Comparison of ENCODE assay signal across 8 mouse cellular contexts in the genomic region with DNA sequence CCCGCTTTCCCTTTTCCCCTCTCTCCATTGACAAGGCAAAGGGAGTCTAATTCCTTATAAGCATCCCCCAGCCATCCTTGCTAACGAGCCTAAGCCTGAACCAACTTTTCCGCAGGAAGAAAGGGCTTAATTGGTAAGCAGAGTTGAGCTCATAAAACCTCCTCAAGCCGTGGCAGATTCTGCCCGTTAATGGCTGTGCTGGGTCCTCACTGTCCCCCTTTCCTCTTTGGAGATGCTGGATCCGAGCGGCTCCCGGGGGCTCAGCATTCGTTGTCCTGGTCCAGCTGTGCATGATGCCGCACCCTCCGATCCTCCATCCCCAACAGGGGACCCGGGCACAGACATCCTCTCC. TPM values are rescaled to one million over a fixed set of nuclear protein-coding genes. Genes with fewer than 3 reads are reported as not detected.
A peak's percentile ranks its signal among the peaks of the same experiment; 100 is the strongest.
DNase-seq lines count a peak whose midpoint lies in the region; ATAC-seq and TF ChIP-seq lines count a peak whose summit lies in the region.

No protein-coding gene starts in this region.

- H3K9me3 ChIP-seq in CH12.LX (replicated peaks; ENCODE audit: low read length) = peaks cover 12% of the 10 kb centered on the region
- H3K9me3 ChIP-seq in embryonic facial prominence, embryonic 11.5 days (replicated peaks; ENCODE audit: control insufficient read depth, low read length) = no peaks in the 10 kb centered on the region
- H3K9me3 ChIP-seq in limb, embryonic 10.5 days (replicated peaks) = no peaks in the 10 kb centered on the region

- 4% methylated on average over 12 of the region's 12 CpGs for WGBS in heart, adult 2 months
- WGBS in embryonic facial prominence, embryonic 11.5 days = 0% methylated on average over 12 of the region's 12 CpGs
- 2% methylated on average over 12 of the region's 12 CpGs for WGBS in limb, embryonic 10.5 days

- TF ChIP-seq RAD21 in CH12.LX (IDR thresholded peaks at IDR 0.05; ENCODE audit: low read depth, low read length) = no peak

- H3K4me1 ChIP-seq in heart, adult 2 months (ENCODE audit: control insufficient read depth, insufficient read depth, low read length) = no peaks in the 10 kb centered on the region
- peaks cover 0 to 9% of the 10 kb centered on the region in 2 experiments; a peak in 2 of 4 replicates for H3K4me1 ChIP-seq in CH12.LX (ENCODE audit: control insufficient read depth in 1 of 2, insufficient read depth in 2 of 2)
- H3K4me1 ChIP-seq in embryonic facial prominence, embryonic 11.5 days (ENCODE audit: control insufficient read depth, insufficient read depth, low read length) = no peaks in the 10 kb centered on the region
- peaks cover 9% of the 10 kb centered on the region; the same call in 1 of the 2 replicates for H3K4me1 ChIP-seq in limb, embryonic 10.5 days

- dilution Hi-C loops in CH12.LX (cut with MboI; ENCODE audit: extremely low pct_ligation_motif_present, extremely low pct_unique_long_range_greater_than_20kb, low sequenced_read_pairs) = no loop called here

- in situ Hi-C loops in CH12.LX (cut with MboI; ENCODE audit: low pct_ligation_motif_present, low pct_unique_long_range_greater_than_20kb, low sequenced_read_pairs) = no loop called here

- peak overlapping the region; percentile 25; the same call in 1 of the 2 replicates for H3K4me2 ChIP-seq in CH12.LX (ENCODE audit: insufficient read depth, low read depth, poor library complexity, severe bottlenecking)
- peak overlapping the region; percentile 95 for H3K4me2 ChIP-seq in embryonic facial prominence, embryonic 11.5 days (ENCODE audit: low read depth, low read length)

- no peak overlapping the region for H3K27ac ChIP-seq in heart, adult 2 months
- H3K27ac ChIP-seq in CH12.LX (ENCODE audit: insufficient read depth, low read depth) = no peak overlapping the region
- no peak overlapping the region for H3K27ac ChIP-seq in embryonic facial prominence, embryonic 11.5 days (replicated peaks; ENCODE audit: low read depth, low read length)
- H3K27ac ChIP-seq in limb, embryonic 10.5 days = peak overlapping the region; percentile 76

- TF ChIP-seq CTCF in heart, adult 2 months (IDR thresholded peaks at IDR 0.05) = no peak
- no peak for TF ChIP-seq CTCF in CH12.LX (conservative IDR thresholded peaks at IDR 0.05 in 1 of 2, IDR thresholded peaks at IDR 0.05 in 1 of 2; ENCODE audit: low read depth in 2 of 2, low read length in 2 of 2)

- DNase-seq in heart, adult 2 months = peak in 1 of 2 experiments; percentile 20
- no peak for DNase-seq in heart, postnatal 25 days (ENCODE audit: low spot score)
- DNase-seq in CH12.LX (ENCODE audit: extremely low read depth) = no peak
- no peak for DNase-seq in embryonic facial prominence, embryonic 11.5 days (ENCODE audit: low spot score)
- peak; percentile 68 for DNase-seq in limb, embryonic 10.5 days (ENCODE audit: low spot score)
- DNase-seq in retina, postnatal 7 days (ENCODE audit: low read depth, low spot score) = peak; percentile 13
- DNase-seq in ovary, postnatal 14 days (ENCODE audit: low spot score) = no peak

- no peak overlapping the region for H3K9ac ChIP-seq in heart, adult 2 months (ENCODE audit: low read depth, low read length)
- peak overlapping the region; percentile 42; the same call in 1 of the 2 replicates for H3K9ac ChIP-seq in CH12.LX (ENCODE audit: insufficient read depth, low read depth)
- H3K9ac ChIP-seq in embryonic facial prominence, embryonic 11.5 days (replicated peaks; ENCODE audit: low read length) = peak overlapping the region; percentile 58

- H3K79me2 ChIP-seq in heart, adult 2 months (replicated peaks; ENCODE audit: control insufficient read depth, insufficient read depth, low read length) = no peaks in the 10 kb centered on the region
- no peaks in the 10 kb centered on the region for H3K79me2 ChIP-seq in CH12.LX (replicated peaks; ENCODE audit: control insufficient read depth, extremely low read depth, insufficient read depth, poor library complexity, severe bottlenecking)

- peak overlapping the region; percentile 32; the same call in 1 of the 2 replicates for H3K4me3 ChIP-seq in heart, adult 2 months
- H3K4me3 ChIP-seq in CH12.LX (replicated peaks in 1 of 3; ENCODE audit: low read depth in 2 of 3, low read length in 2 of 3, poor library complexity in 1 of 3) = peak overlapping the region; percentile 38 to 63 (median 44)
- peak overlapping the region; percentile 57 for H3K4me3 ChIP-seq in embryonic facial prominence, embryonic 11.5 days (ENCODE audit: low read depth, low read length)
- H3K4me3 ChIP-seq in limb, embryonic 10.5 days = peak overlapping the region; percentile 67

- intact Hi-C loops in heart, adult 2 months (cut with DNase I) = no loop called here
- intact Hi-C loops in heart, postnatal 25 days (cut with DNase I) = no loop called here

- peak; percentile 37; the same call in 1 of the 2 replicates for ATAC-seq in embryonic facial prominence, embryonic 11.5 days (replicated peaks; ENCODE audit: insufficient number of reproducible peaks, low FRiP score, low TSS enrichment, low read depth)
- ATAC-seq in megakaryocyte progenitor cell, adult 5-6 weeks (replicated peaks; ENCODE audit: poor library complexity) = no peak

- peaks cover 6% of the 10 kb centered on the region for H3K27me3 ChIP-seq in heart, adult 2 months (ENCODE audit: control insufficient read depth, insufficient read depth, low read length)
- H3K27me3 ChIP-seq in CH12.LX (replicated peaks) = peaks cover 7% of the 10 kb centered on the region
- peaks cover 7% of the 10 kb centered on the region; the same call in 1 of the 2 replicates for H3K27me3 ChIP-seq in embryonic facial prominence, embryonic 11.5 days (ENCODE audit: control insufficient read depth, insufficient read depth, low read length)
- peaks cover 46% of the 10 kb centered on the region for H3K27me3 ChIP-seq in limb, embryonic 10.5 days (ENCODE audit: low read depth, poor library complexity, severe bottlenecking)

- no peak for TF ChIP-seq EP300 in heart, adult 2 months (IDR thresholded peaks at IDR 0.05; ENCODE audit: insufficient read depth, low read depth, low read length)
- no peak for TF ChIP-seq EP300 in CH12.LX (IDR thresholded peaks at IDR 0.05; ENCODE audit: low read length)

- no peak for TF ChIP-seq POLR2A in heart, adult 2 months (IDR thresholded peaks at IDR 0.05; ENCODE audit: insufficient read depth, low read depth, low read length)
- TF ChIP-seq POLR2A in CH12.LX (IDR thresholded peaks at IDR 0.05; ENCODE audit: low read depth, low read length) = no peak

- H3K36me3 ChIP-seq in heart, adult 2 months (ENCODE audit: control insufficient read depth, insufficient read depth, low read length) = no peaks in the 10 kb centered on the region
- H3K36me3 ChIP-seq in CH12.LX (replicated peaks in 1 of 2; ENCODE audit: control insufficient read depth in 1 of 2, insufficient read depth in 1 of 2, low read length in 1 of 2) = no peaks in the 10 kb centered on the region
- H3K36me3 ChIP-seq in embryonic facial prominence, embryonic 11.5 days (replicated peaks; ENCODE audit: control insufficient read depth, insufficient read depth, low read depth, low read length) = no peaks in the 10 kb centered on the region
- no peaks in the 10 kb centered on the region for H3K36me3 ChIP-seq in limb, embryonic 10.5 days

TF ChIP-seq in CH12.LX, 34 proteins besides CTCF, POLR2A, EP300 and RAD21:
- TF ChIP-seq BHLHE40 (IDR thresholded peaks at IDR 0.05; ENCODE audit: low read depth, low read length) (no peak), ELF1 (IDR thresholded peaks at IDR 0.05; ENCODE audit: low read depth, low read length) (no peak), CHD1 (IDR thresholded peaks at IDR 0.05; ENCODE audit: low read depth, low read length) (no peak), MAFK (IDR thresholded peaks at IDR 0.05; ENCODE audit: insufficient replicate concordance, low read length) (no peak), TCF12 (IDR thresholded peaks at IDR 0.05; ENCODE audit: low read depth, low read length) (no peak), IRF4 (IDR thresholded peaks at IDR 0.05; ENCODE audit: low read depth, low read length) (no peak), CHD2 (IDR thresholded peaks at IDR 0.05; ENCODE audit: low read length) (no peak), HCFC1 (IDR thresholded peaks at IDR 0.05; ENCODE audit: low read depth, low read length) (no peak), USF2 (conservative IDR thresholded peaks at IDR 0.05; ENCODE audit: low read depth, low read length) (no peak), USF1 (IDR thresholded peaks at IDR 0.05; ENCODE audit: low read depth, low read length) (no peak), GABPA (IDR thresholded peaks at IDR 0.05; ENCODE audit: insufficient replicate concordance, low read depth, low read length) (no peak), SIN3A (IDR thresholded peaks at IDR 0.05; ENCODE audit: low read length) (no peak), KAT2A (IDR thresholded peaks at IDR 0.05; ENCODE audit: insufficient replicate concordance, low read length) (no peak), MEF2A (IDR thresholded peaks at IDR 0.05; ENCODE audit: borderline replicate concordance, low read depth, low read length) (no peak), NRF1 (IDR thresholded peaks at IDR 0.05; ENCODE audit: low read depth, low read length) (no peak), MAX (IDR thresholded peaks at IDR 0.05; ENCODE audit: low read length) (no peak), ETS1 (conservative IDR thresholded peaks at IDR 0.05; ENCODE audit: low read depth, low read length) (no peak), UBTF (IDR thresholded peaks at IDR 0.05; ENCODE audit: low read depth, low read length) (no peak), MAZ (IDR thresholded peaks at IDR 0.05; ENCODE audit: low read depth, low read length) (no peak)
TF ChIP-seq in CH12.LX: peak in this region for 0.

RNA-seq across cellular contexts. Expression of gene Slc16a14, which starts 0.8 kb away (rescaled TPM):
- under 1 TPM; 0.23 to 0.48 TPM for total RNA-seq in heart, adult 2 months (2021)
- 0.10 and 0.15 TPM in 2 replicates for polyA plus RNA-seq in heart, adult 2 months (2012; rRNA removed)
- under 1 TPM in 1 of 2 experiments, not detected in 1; 0.62 TPM for total RNA-seq in heart, postnatal 25 days (2021)
- total RNA-seq in CH12.LX (2012; rRNA removed) = 0.13 TPM in 1 of 2 replicates, not detected in the other
- not detected in 2 replicates for total RNA-seq in CH12.LX (2014; rRNA removed)
- polyA plus RNA-seq in CH12.LX (2012; ENCODE audit: insufficient read length, low read depth) = 0.10 and 0.12 TPM in 2 replicates
- 0.29 and 0.31 TPM in 2 replicates for polyA plus RNA-seq in embryonic facial prominence, embryonic 11.5 days (2014; fragmentation: Nextera tagmentation; extraction: Ambion mirVana)
- 0.11 and 0.16 TPM in 2 replicates for polyA plus RNA-seq in limb, embryonic 10.5 days (2016; fragmentation: Nextera tagmentation; extraction: Ambion mirVana)
- not detected in 2 replicates for total RNA-seq in megakaryocyte progenitor cell, adult 5-6 weeks (2015)
- not detected in 2 replicates for total RNA-seq in megakaryocyte progenitor cell, adult 5-6 weeks (2017)

Comparison
In these comparisons a context has a peak if more than half of its experiments do, and no peak if none do; other contexts are left out.
1. DNase-seq: peak in limb, embryonic 10.5 days (single experiment) and retina, postnatal 7 days (single experiment); none in heart, postnatal 25 days (single experiment), CH12.LX (single experiment), embryonic facial prominence, embryonic 11.5 days (single experiment) and ovary, postnatal 14 days (single experiment).
2. Peak in every context shown above with its lines, with median percentiles within 50 percentile points of each other: H3K4me3 ChIP-seq.